Mouse (Mus musculus) kidney, postnatal 36 days (tissue): ENCODE measurements around the gene Crkl.

Experiments used
- DNase-seq, 2 experiments: peaks; one replicate each; pipeline ENCODE4 v3.0.0; 2021 to 2022; ENCODE audit warnings: mixed read lengths in 2 of 2

The Crkl gene

DNA sequence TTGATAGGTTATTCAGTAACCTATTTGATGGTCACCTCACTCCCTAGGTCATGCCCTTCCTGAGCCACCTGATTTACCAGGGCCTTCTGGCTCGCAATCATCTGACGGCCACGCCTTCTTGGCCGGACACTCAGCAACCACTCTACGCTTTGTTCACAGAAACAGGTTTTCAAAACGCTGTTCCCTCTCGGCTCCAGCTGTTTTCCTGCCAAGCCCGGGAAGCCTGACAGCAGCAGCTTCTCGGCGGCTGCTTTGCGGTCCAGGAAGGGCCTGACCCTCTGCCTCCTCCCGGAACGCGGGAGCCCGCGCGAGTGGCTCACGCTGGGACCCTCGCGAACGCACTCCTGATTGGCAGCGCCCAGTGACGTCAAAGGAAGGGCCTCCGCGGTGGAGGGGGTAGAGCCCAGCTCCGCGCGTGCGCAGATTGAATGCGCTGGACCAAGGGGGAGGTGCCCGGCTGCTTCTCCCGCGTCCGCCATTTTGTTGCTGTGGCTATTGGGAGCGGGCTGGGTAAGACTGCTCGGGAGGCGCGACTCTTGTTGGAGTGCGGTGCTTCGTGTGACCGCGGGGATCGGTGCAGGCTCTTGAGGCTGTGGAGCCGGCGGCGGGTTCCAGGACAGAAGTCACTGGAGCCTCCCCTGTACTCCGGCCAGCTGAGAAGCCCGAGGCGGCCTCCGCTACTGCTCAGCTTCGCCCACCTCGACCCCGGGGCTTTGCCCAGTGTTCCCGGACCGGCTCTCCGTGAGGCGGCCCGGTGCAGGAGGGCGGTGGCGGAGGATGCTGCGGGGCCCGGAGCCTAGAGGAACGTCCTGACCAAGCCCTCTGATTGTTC, at the start of gene Crkl:
TSS of gene Crkl (plus strand) at position 447 of the 832 bp plus-strand sequence.
- peak; percentile 98 for DNase-seq

DNA sequence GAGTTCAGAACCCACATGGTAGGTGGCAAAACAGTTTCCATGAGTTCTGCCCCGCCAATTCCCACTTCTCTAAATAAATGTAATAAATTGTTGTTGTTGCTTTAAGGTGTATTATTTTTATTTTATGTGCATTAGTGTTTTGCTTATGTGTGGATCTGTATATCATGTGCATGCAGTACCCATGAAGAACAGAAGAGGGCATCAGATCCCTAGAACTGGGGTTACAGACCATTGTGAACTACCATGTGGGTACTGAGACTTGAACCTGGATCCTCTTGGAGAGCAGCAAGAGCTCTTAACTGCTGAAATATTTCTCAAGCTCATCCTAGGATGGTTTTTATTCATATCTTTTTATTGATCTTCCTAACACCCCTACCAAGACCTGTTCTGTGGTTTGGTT, 48.9 kb upstream of the Crkl start:
- DNase-seq: peak; percentile 62 to 74

DNA sequence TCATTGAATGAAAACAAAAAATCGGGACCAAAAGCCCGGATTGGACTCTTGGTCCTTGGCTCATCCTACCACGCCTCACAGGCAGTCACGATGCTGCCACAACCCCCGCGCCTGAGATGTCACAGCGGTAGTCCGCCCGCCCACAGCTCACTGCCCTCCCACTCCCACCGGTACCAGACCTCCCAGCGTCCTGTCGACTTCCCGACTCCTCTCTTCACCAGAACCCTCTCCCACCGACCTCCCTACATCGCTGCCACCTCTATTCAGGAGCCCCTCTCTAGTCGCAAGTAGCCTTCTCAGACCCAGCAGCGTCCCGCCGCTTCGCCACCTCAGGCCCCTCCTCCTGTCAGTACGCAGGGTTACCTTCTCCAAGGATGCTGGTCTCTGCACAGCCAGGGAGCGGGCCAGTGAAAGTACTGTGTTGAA, 46.5 kb upstream of the Crkl start:
- DNase-seq: peak; percentile 77 to 82

DNA sequence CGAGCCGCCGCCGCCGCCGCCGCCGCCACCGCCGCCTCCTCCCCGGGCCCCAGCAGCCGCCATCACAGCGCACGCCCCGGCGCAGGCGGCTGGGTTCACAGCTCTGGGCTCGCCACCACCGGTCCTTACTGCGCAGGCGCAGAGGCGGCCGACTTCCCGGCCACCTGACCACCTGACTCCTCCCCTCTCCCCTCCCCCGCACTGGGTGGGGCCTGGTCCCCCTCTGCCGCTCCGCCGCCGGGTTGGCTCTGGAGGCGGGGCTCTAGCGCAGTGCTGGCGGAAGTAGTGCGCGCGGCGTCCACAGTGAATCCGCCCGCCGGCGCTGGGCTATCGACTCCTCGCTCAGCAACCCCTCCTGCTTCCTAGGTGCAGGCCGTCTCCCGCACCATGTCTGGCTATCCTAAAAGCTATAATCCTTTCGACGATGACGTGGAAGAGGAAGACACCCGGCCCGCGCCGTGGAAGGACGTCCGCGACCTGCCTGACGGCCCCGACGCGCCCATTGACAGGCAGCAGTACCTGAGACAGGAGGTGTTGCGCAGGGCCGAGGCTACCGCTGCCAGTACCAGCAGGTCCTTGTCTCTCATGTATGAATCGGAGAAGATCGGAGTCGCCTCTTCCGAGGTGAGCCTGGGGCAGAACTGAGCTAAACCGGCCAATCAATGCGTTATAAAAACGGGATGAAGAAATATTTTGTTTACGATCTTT, 45.9 kb upstream of the Crkl start, which contains the start of the genes Snap29 and Pi4ka:
TSS of gene Snap29 (plus strand) at position 251 of the 708 bp plus-strand sequence.
TSS of gene Pi4ka (minus strand) at position 579 of the 708 bp plus-strand sequence.
- DNase-seq: peak; percentile 100

DNA sequence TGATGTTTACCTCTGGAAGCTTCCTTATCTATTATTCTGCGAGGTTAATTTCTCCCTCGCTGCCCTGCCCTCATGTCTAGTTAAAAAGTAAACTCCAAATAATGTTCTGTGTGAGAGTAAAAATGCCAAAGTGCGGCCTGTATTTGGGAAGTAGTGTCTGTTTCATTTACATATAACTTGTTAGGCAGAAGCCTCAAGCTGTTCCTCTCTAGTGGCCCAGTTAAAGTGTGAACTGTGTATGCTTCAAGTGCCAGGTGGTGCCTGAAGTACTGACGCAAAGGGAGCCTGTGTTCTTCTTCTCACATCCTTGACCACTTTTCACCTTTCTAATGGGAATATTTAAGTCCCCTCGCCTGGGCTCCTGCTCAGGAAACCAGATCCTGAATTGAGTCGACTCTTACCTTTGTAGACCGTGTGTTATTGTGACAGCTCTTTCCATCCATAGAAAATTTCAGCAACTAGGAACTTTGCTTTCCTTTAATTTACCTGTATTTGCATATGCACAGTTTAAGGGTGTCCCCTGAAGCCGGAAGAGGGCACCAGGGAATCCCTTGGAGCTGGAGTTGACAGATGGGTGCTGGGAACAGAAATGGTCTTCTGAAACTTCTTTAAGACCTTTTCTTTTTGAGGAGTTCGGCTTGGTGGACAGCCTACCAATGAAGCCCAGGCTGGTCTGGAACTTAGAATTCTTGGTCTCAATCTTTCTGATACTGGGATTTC, 45.1 kb upstream of the Crkl start:
- DNase-seq: peak; percentile 16 to 55

DNA sequence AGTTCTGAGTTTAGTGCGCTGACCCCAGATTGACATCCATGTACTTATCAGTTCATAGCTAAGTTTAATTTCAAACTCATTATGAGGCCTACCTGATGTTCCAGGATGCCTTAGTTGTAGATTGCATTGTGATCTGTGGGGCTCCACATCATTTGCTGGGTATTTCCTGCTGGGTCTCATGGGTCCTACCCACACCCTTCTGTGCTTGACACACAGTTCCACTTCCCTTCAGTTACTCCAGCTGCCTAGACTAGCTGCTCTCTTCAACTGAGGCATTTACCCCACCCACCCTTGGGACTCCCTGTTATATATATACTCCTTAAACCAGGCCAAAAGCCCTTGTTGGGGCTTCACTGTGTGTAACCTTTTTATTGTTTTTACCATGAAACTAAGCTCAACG, 42.7 kb upstream of the Crkl start:
- DNase-seq: no peak

DNA sequence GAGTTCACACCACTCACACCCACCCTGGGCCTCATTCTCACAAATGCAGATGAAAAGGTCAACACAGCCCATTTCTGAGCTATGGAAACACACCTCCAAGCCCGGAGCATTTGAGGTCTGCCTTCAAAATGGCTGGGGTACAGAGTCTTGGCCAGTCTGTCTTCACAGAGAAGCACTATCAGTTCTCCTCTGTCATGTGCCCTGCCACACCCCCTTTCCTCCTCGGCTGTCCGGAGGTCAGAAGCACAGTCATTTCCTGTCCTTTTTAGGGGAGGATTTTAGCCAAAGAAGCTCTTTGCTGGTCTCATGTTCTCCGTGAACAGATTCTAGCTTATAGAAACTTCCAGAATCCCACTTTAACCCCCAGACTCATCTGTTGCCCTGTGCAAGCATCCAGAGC, 41.6 kb upstream of the Crkl start:
- peak; percentile 52 to 63 for DNase-seq

DNA sequence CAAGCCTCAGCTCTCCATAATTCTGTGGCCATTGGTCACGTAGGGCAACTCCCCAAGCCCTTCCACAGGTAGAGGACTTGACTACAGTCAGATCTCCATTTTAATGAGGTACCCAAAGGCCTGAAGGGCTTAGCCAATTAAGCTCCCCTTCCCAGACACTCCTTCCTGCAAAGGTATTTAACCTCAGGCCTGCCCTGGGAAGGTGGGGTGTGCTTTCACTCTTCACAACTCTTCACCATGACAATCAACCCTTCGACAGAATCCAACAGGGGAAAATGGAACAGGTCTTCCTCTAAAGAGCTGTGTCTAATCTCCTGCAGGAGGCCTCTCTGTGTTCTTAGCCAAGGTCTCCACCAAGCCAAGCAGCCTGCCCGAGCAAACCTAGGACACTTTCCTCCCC, 28.8 kb upstream of the Crkl start:
- no peak for DNase-seq

DNA sequence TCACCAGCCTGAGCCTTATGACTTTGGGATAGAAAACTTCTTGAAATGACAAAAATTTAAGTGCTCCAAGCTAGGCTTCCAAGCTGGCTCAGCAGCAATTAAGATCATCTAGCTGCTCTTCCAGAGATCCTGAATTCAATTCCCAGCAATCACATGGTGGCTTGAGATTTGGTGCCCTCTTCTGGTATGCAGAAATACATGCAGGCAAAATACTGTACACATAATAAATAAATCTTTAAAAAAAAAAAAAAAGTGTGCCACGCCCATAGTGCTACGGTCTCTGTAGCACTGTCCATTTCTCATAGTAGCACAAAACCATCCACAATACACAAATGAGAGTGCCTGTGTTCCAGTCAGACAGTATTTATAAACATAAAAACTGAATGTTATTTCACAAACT, 19.2 kb upstream of the Crkl start:
- DNase-seq: peak; percentile 25 to 40

DNA sequence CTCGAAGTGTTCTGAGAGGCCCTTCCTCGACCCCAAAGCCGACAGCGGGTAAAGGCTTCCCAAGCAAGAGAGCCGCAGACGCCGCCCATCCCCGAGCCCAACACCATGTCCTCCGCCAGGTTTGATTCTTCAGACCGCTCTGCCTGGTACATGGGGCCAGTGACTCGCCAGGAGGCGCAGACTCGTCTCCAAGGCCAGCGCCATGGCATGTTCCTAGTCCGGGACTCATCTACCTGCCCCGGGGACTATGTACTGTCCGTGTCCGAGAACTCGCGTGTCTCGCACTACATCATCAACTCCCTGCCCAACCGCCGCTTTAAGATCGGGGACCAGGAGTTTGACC, 557 bp downstream of the Crkl start:
- peak; percentile 38 to 60 for DNase-seq

DNA sequence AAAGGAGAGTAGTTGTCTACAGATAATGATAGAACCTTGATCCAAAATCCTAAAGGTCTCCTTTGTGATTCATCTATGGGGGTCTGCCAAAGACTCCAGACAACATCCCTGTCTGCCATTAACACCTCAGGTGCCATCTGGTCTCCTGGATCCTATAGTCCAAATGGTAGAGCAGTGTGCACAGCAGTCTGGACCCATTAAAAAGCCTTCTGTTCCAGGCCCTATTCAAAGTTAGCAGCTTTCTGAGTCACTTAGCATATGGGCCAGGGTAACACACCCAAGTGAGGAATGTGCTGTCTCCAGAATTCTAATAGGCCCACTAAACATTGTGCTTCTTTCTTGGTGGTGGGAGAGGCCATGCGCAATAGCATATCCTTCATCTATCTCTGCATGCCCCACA, 5.1 kb downstream of the Crkl start:
- DNase-seq: no peak

DNA sequence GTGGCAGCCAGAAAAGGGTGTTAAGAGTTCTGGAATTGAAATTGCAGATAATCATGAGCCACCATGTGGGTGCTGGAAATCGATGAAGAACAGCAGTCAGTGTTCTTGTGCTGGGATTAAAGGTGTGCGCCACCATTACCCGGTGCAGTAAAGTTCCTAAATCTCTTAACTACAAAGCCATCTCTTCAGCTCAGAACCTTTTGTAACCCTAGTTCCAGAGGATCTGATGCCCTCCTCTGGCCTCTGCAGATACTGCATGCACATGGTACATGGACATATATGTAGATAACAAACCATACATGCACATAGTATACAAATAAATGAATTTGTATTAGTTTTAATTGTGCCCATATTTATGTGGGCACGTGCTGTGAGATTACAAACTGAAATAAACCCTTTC, 8.5 kb downstream of the Crkl start:
- peak; percentile 12 to 58 for DNase-seq

DNA sequence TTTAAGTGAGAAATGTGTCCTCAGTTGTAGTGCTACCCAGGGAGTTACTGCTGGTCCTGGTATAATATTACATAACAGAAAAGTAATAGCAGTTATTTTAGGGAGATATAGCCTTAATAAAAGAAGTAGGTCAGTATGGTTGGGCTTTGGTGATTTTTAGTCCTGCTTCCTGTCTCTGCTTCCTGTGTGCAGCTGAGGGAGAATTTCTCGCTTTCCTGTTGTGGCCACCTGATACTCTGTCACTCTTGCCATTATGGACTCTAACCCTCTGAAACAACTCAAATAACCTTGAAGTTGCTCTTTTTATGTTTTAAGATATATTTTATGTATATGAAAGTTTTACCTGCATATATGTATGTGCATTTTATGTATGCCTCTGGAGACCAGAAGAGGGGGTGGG, 9.8 kb downstream of the Crkl start:
- DNase-seq: no peak

DNA sequence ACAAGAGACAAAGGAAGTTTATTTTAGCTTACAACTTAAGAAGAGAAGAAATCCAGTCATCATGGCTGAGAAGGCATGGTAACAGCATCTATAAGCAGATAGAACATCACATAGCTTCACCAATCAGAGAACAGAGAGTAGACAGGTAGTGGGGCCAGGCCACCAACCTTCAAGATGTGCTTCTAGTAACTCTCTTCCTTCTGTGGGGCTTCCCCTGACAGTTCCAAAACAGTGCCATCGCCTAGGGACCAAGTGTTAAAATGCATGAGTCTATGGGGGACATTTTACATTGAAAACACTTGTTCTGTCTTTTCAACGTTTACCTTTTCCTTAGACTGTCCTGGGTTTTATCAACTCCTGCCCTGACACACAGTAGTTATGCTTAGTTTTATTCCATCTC, 11.4 kb downstream of the Crkl start:
- no peak for DNase-seq

DNA sequence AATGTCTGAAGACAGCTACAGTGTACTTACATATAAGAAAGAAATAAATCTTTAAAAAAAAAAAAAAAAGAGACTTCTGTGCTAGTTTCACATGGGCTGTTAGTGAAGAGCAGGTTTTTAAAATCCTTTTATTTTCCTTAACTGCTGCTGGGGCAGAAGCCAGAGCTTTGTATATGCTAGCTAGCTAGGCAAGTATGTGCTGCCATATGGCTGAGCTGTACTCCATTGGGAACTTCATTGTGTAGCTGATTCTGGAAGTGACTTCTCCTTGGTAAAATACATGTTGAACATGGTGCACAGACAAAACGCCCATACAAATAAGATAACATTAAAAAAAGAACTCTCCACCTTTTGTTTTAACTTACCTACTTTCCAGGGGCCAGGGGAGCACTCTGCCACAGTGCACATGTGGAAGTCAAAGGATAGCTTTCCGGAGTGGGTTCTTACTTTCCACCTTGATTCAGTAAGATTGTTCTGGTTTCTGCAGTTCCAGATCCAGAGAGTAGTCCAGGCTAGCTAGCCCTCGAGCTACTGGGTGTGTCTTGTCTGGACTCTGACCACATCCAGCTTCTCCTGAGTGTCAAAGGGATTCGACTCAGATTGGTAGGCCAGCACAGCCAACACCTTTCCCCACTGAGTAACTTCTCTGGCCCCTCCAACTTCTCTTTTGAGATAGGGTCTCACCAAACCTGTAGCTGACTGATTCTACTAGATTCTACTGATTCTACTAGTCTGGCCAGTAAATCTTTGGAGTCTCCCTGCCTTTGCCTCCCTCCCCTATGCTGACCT, 15.3 kb downstream of the Crkl start:
- no peak for DNase-seq

DNA sequence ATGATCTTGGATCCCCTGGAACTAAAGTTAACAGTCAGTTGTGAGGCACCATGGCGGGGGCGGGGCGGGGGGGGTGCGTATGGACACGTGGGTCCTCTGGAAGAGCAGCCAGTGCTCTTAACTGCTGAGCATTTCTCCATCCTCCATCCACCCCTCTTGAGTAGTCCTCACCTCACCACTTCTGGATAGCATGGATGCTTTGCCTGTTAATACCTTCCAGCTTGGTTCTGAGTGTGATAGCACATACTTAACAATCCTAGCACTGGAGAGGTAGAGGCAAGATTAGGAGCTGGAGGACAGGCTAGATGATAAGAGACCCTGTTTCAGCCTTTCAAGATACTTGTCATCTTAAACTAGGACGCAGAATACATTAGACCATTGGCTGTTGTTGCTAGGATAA, 20.7 kb downstream of the Crkl start:
- no peak for DNase-seq

DNA sequence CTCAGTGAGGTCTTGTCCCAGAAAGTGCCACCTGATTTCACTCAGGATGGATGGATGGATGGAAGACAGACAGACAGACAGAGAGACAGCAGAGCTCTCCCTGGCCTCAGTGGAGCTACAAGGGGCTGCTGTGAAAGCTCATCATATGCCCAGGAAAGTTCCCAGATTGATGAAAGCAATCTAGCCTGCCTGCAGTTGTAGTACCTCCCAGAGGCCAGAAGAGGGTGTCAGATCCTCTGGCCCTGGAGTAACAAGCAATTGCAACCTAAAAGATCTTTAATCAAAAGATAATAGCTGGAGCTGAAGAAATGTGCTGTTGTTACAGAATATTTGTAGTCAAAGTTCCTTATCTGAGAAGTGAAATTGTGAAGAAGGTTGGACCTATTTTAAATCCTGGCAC, 22.3 kb downstream of the Crkl start:
- DNase-seq: peak; percentile 35 to 53

DNA sequence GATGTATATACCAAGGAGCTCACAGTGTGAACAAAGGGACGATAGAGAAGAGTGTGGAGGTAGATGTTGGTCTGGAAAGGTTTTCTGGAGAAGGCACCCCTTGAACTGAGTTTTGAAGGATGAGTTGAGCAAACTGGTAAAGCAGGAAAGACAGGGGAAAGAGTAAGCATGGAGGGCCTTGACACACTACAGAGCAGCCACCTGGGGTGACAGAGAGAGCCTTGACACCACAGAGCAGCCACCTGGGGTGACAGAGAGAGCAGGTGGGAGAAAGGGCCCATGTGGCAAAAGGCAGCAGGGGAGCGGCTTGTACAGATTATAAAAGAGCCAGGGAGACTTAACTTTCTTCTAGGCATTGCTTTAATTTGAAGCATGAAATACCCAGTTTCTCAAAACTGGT, 23.0 kb downstream of the Crkl start:
- DNase-seq: no peak

DNA sequence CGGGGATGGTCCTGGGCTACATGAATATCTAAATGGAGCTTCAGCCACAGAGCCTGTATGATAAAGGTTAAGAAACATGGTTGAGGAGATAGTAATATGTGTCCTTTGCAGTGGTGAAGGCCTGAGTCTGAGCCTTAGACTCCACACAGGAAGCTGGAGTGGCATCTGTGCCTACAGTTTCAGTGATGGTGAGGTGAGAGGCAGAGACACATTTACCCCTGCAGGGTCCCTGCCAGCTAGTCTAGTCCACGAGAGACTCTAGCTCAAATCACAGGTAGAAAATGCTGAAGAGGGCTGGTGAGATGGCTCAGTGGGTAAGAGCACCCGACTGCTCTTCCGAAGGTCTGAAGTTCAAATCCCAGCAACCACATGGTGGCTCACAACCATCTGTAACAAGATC, 23.5 kb downstream of the Crkl start:
- no peak for DNase-seq

DNA sequence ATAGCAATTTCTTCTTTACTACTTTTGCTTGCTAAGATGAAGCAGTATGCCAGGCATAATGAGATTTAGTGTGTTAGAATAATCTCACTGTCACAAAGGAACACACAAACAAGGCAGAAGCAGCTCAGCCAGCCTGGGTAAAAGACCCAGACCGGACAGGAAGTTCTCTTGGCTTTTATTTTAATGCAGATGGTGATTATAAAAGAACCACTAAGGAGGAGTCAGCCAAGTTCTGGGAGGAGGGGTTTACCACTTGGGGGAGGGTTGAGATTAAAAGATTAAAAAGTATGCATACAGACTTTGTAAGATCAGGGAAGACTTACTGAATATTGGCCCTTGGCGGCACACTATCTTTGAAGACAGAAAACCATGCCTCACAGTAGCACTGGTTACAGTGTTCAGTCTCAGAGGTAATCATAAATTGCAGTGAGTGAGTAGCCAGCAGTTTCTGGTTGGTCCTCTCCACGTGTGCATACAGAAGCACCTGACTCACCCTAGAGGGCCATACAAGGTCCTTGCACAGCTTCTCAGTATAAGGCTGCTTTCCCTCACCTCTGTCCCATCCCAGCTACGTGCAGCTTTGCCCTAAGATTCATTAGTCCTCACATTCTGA, 26.6 kb downstream of the Crkl start:
- no peak for DNase-seq

DNA sequence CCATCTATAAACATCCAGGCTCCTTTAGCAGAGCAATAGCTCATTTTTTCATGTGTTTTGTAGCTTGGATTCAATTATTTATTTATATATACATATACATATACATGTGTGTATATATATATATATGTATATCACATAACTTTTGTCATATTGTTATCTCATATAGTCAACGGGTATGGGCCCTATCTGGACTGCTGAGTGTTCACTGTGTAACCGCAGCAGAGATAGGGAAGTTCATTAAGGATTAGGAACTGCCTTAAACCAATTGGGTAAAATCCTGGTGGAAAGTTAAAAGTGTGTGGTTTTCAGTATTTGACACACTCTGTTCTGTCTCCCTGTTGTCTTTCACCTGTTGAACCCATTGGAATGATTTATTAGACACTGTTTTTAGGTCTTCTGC, 29.7 kb downstream of the Crkl start:
- DNase-seq: no peak

DNA sequence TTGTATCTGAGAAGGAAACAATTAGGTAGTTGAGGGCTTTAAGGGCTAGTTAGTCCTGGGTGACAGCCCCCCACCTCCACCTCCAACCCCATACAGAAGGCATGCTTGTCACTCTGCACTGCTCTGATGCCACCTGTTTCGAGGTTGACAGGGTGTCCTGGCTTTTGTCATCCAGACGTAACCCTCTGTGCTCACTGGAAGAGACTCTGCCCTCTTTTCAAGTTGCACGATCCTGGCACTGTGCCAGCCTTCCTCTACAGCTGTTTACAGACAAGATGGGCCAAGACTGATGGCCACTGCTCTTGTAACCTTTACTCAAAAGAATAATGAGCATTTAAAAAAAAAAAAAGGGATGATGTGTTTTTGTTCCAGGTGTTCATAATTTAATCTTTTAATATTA, 34.7 kb downstream of the Crkl start:
- peak; percentile 58 to 85 for DNase-seq
